Mouse (Mus musculus) gastrocnemius, adult 2 months (tissue): ENCODE data around the gene Prl8a6. TPM values are rescaled to one million over a fixed set of nuclear protein-coding genes. Genes with fewer than 3 reads are reported as not detected.

Experiments used
- DNase-seq: peaks from one replicate; pipeline ENCODE4 v3.0.0; 2022
- H3K27ac ChIP-seq: fragments of 200-600 bp; 2 replicates; pipeline ENCODE4 v1.8.1; 2022; ENCODE audit warnings: mild to moderate bottlenecking
- H3K4me3 ChIP-seq: fragments of 200-600 bp; 2 replicates; pipeline ENCODE4 v1.8.1; 2022; ENCODE audit warnings: mild to moderate bottlenecking, moderate library complexity
- CTCF ChIP-seq: fragments of 200-600 bp; IDR thresholded peaks from 2 replicates; pipeline ENCODE4 v1.8.1; 2022; ENCODE audit warnings: antibody characterized with exemption, mild to moderate bottlenecking, moderate library complexity
- intact Hi-C: fragments of 180-260 bp; cut with DNase I; formaldehyde crosslinking; loops from one replicate; pipeline ENCODE4 v1.15.1; 2025
- long read RNA-seq, 2 experiments: library from polyadenylated mRNA; stranded (forward); transcript quantifications; one replicate each; pipeline ENCODE4 v2.0.0; 2021
- total RNA-seq, 2 experiments: library from RNA; stranded (reverse); gene quantifications; 2 replicates each; pipeline ENCODE4 v1.2.3; 2021

Gene Prl8a6
- not detected for total RNA-seq
- long read RNA-seq, experiment 1: 0 reads
- long read RNA-seq, experiment 2: 0 reads

DNA sequence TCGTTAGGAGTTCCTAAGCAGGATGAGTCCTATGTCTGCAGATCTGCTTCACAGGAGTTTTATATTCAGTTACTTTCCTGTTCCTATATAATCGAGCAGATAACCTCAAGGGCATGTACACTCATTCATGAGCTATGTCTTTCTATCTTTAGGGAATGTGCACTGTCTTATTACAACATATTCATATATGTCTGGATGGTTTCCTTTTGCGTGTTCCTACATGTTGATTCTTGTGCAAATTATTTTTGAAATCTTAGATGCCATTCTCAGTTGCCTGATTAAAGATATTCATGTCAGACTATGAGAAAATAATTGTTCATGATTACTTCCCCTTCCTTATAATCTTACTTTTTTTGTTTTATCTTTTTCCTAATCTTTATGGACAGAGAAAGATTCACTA lies at the start of gene Prl8a6:
Gene Prl8a6, minus strand, starts transcription at position 101 of the 400 bp plus-strand sequence.
- no peak for TF ChIP-seq CTCF
- H3K27ac ChIP-seq: no peak within 1 kb of the TSS
- no peak for DNase-seq
- H3K4me3 ChIP-seq: no peak within 1 kb of the TSS
- intact Hi-C loops: no loop called here

DNA sequence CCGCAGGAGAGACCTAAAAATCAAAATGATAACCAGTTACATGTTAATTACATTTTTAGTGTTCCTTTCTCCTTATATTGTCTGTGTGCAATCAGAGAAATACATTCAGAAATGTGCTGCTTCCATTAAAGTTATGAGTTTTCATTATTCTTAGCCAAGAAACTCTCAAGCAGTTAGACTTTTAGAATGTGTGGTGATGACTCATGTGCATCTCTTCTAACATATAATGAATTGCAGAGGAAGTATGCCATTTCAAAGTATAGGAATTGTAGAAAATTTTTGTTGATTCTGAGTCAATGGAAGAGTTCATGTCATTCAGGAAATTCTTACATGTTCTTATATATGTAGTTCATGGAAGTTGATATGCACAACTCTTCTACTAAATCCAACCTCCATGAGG lies 5.3 kb downstream of the Prl8a6 start:
- H3K27ac ChIP-seq: no peak overlapping the region
- H3K4me3 ChIP-seq: no peak overlapping the region
- TF ChIP-seq CTCF: no peak
- intact Hi-C loops: no loop called here
- no peak for DNase-seq

DNA sequence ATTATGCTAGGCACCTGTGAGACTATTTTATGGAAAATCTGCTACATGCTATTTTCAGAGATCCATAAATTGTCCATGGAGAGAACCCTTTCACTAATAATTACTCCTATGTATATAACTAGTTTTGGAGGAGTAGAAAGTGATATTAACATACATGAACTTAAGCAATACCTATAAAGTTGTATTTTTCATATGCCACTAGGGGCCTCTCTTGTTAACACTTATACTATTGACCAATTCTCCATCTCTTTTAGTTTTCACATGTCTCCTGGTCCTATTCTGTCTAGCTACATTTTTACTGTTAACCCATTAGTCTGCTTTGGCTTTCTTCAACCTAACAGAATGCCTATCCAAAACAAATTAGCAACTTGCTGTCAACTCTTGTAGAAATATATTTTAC lies 24.8 kb downstream of the Prl8a6 start:
- Histone ChIP-seq H3K4me3 (no peak overlapping the region), H3K27ac (no peak overlapping the region)
- DNase-seq: no peak
- intact Hi-C loops: no loop called here
- TF ChIP-seq CTCF: no peak

DNA sequence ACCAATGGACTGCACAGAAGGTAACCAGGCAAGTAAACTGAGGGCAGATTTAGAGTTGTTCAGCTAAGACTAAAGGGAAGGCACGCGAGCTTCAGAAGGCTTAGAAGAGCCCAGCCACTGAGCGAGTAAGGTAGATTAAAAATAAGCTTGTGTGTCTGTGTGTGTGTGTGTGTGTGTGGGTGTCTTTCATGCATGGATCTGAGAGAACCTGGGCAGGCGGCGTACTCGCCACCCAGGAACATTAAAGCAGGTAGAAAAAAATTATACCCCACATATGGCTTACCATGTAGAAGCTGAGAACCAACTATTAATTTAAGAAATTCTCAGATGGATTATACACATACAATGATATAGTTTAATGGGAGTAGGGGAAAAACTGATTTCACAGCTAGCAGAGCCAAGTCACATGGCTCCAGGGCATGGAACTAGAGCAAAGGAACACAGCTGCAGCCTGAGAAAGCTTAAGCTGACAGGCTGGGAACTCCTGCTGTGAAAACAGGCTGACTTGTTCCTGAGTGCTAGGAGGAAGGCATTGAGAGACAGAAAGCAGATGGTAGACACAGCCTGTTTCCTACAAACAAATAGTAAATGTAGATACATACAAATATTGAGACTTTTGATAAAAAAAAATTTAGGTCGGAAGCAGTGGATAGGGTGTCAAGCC lies 39.3 kb downstream of the Prl8a6 start:
- intact Hi-C loops: no loop called here
- H3K27ac ChIP-seq: no peak overlapping the region
- H3K4me3 ChIP-seq: no peak overlapping the region
- TF ChIP-seq CTCF: no peak
- no peak for DNase-seq

DNA sequence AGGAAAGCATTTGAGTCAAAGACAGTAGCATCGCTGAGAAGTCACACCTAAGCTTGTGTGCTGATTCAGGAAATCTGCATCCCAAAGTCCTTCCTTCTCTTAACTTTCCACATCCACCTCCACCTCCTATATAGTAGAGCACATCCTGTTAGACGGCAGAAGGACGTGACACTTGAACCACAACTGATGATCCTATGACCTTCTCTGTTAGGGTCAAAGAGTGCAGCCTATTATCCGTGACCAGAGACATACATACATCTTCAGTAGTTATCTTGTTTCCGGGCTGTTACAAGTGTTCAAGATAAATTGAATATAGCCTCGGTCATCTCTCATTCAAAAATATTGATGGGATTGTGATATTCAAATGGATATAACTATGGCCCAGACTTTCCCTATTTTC lies 47.7 kb downstream of the Prl8a6 start, which contains the start of gene Prl2b1:
Gene Prl2b1, minus strand, starts transcription at position 101 of the 400 bp plus-strand sequence.
- DNase-seq: no peak
- Histone ChIP-seq H3K27ac (no peak within 1 kb of the TSS), H3K4me3 (no peak within 1 kb of the TSS)
- intact Hi-C loops: no loop called here
- no peak for TF ChIP-seq CTCF

Other genes with a start within 250 kb of the Prl8a6 start
- gene Prl3c1, start 242.0 kb downstream of the Prl8a6 start, total RNA-seq: not detected
- not detected for gene Prl3b1, start 196.8 kb downstream of the Prl8a6 start, total RNA-seq
- gene Prl3a1, start 179.3 kb downstream of the Prl8a6 start, total RNA-seq: not detected
- gene Prl6a1, start 126.1 kb downstream of the Prl8a6 start, total RNA-seq: not detected
- gene Prl8a2, start 93.0 kb downstream of the Prl8a6 start, total RNA-seq: not detected
- not detected for gene Prl2b1, start 47.8 kb downstream of the Prl8a6 start, total RNA-seq
- not detected for gene Prl8a8, start 74.5 kb upstream of the Prl8a6 start, total RNA-seq
- gene Prl8a9, start 125.9 kb upstream of the Prl8a6 start, total RNA-seq: not detected
- gene Prl8a1, start 143.5 kb upstream of the Prl8a6 start, total RNA-seq: not detected
- not detected for gene Prl7b1, start 171.9 kb upstream of the Prl8a6 start, total RNA-seq
- not detected for gene Prl7a1, start 203.8 kb upstream of the Prl8a6 start, total RNA-seq
- not detected for gene Prl7a2, start 229.3 kb upstream of the Prl8a6 start, total RNA-seq